Mouse (Mus musculus) embryonic facial prominence, embryonic 11.5 days (tissue): ENCODE data around the gene Ppp1r1a. TPM values are rescaled to one million over a fixed set of nuclear protein-coding genes. Genes with fewer than 3 reads are reported as not detected.

Experiments
- ATAC-seq: fragments of 200-750 bp; cut with Nextera tagmentation; replicated peaks from 2 replicates; pipeline ENCODE4 v1.8.0; 2017; ENCODE audit warnings: low read depth; ENCODE audit not compliant: insufficient number of reproducible peaks, low FRiP score, low TSS enrichment
- DNase-seq: peaks from one replicate; pipeline ENCODE4 v3.0.0-alpha.2; 2015; ENCODE audit warnings: low spot score
- H3K27ac ChIP-seq: fragments of 300-500 bp; sonication (generic); replicated peaks from 2 replicates; pipeline ENCODE4 v1.5.1; 2014; ENCODE audit warnings: mild to moderate bottlenecking, low read depth, low read length, control low read depth
- H3K27me3 ChIP-seq: fragments of 300-500 bp; sonication (generic); 2 replicates; pipeline ENCODE4 v1.6.1; 2014; ENCODE audit warnings: mild to moderate bottlenecking, low read length, moderate library complexity, mixed read lengths; ENCODE audit not compliant: control insufficient read depth, insufficient read depth
- H3K36me3 ChIP-seq: fragments of 300-500 bp; sonication (generic); replicated peaks from 2 replicates; pipeline ENCODE4 v1.6.1; 2014; ENCODE audit warnings: low read depth, mild to moderate bottlenecking, low read length, moderate library complexity, mixed read lengths; ENCODE audit not compliant: control insufficient read depth, insufficient read depth
- H3K4me1 ChIP-seq: fragments of 300-500 bp; sonication (generic); 2 replicates; pipeline ENCODE4 v1.6.1; 2014; ENCODE audit warnings: low read length, mixed read lengths; ENCODE audit not compliant: control insufficient read depth, insufficient read depth
- H3K4me2 ChIP-seq: fragments of 300-500 bp; sonication (generic); 2 replicates; pipeline ENCODE4 v1.6.1; 2014; ENCODE audit warnings: low read depth, mild to moderate bottlenecking, control low read depth, low read length, moderate library complexity
- H3K4me3 ChIP-seq: fragments of 300-500 bp; sonication (generic); 2 replicates; pipeline ENCODE4 v1.5.1; 2014; ENCODE audit warnings: low read depth, low read length, control low read depth
- H3K9ac ChIP-seq: fragments of 300-500 bp; sonication (generic); replicated peaks from 2 replicates; pipeline ENCODE4 v1.6.1; 2014; ENCODE audit warnings: mild to moderate bottlenecking, control low read depth, low read length
- H3K9me3 ChIP-seq: fragments of 300-500 bp; sonication (generic); replicated peaks from 2 replicates; pipeline ENCODE4 v1.6.1; 2016; ENCODE audit warnings: mild to moderate bottlenecking, low read length, inconsistent platforms, mixed read lengths; ENCODE audit not compliant: control insufficient read depth
- WGBS: fragments of 180-500 bp; shearing (Covaris S2); extraction: QIAGEN DNeasy Blood & Tissue Kit; methylation state at CpG from one replicate; pipeline ENCODE4 v1.1.7; 2014; 5-methylcytosine and 5-hydroxymethylcytosine counted together
- polyA plus RNA-seq: library from polyadenylated mRNA; unstranded; fragments of >200 nt; fragmentation: Nextera tagmentation; extraction: Ambion mirVana; gene quantifications from 2 replicates; pipeline ENCODE4 v1.2.1, GENCODE M21; 2014

The Ppp1r1a gene
- polyA plus RNA-seq, 1 experiment from 2014 or later, result 17.6 TPM

DNA sequence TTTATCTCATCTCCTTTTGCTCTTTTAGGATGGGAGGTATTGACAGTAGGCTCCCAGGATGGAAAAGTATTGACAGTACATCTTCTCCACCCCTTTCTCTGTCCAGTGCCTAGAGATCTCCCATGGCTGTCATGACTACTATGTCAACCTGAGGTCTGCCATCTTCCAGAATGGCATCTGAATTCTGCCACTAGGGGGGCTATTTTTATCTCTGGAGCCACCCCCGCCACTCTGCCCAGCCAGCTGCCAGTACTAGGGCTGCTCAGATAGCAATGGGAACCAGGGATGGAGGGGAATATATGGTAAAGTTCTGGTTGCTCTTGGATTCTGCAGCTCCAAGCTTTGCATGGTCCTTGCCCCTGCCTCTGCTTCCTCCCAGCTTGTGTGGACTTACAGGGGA lies 26.2 kb downstream of the Ppp1r1a start:
- 65% methylated on average over 1 of the region's 1 CpGs for WGBS
- Histone ChIP-seq H3K9ac (no peak overlapping the region), H3K27ac (no peak overlapping the region), H3K9me3 (no peaks in the 10 kb centered on the region), H3K4me1 (no peaks in the 10 kb centered on the region), H3K27me3 (no peaks in the 10 kb centered on the region; the same call in 1 of the 2 replicates), H3K4me3 (no peak overlapping the region), H3K4me2 (no peak overlapping the region), H3K36me3 (no peaks in the 10 kb centered on the region)
- ATAC-seq (no peak), DNase-seq (no peak)

DNA sequence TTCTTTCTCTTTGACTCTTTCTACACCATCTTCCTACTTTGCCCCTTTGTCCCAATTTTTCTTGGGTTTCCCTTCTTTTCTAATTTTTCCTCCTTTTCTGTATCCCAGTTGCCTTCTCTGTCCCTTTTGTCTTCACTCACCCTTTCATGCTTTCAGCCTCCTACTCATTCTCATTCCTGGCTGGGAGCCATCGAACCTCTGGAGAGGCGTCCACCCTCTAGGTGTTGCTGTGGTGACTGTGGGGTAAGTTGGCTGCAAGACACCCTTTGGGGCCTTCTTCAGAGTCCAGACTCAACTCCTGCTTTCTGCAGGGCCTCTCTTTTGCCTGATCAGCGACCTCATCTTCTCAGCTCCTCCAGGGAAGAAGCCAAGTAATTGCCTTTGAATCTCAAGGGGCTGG lies 28.5 kb downstream of the Ppp1r1a start:
- peaks cover under 1% of the 10 kb centered on the region; the same call in 1 of the 2 replicates for H3K27me3 ChIP-seq

DNA sequence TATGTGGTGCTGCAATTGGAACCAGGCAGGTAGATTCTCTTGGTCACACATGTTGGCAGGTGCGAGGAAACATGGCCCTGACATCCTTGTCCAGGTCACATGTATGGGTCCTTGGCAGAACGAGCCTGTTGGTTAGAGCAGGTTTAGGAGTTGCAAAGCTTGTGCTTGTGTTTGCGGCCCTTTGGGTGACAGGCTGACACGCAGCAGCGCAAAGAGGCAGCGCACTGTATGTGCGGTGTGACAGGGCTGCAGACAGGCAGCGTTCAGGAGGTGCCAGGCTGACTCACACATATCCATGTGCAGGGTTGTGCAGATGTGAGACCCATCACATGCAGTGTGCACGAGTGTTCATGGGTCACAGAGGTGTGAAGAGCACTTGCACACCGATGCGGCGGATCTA lies 34.1 kb downstream of the Ppp1r1a start:
- no peaks in the 10 kb centered on the region for H3K36me3 ChIP-seq

More for the DNA sequence above, 28.5 kb downstream of the Ppp1r1a start:
- 61% methylated on average over 3 of the region's 3 CpGs for WGBS
- Histone ChIP-seq H3K9me3 (no peaks in the 10 kb centered on the region), H3K27ac (no peak overlapping the region), H3K4me2 (no peak overlapping the region), H3K4me3 (no peak overlapping the region), H3K36me3 (no peaks in the 10 kb centered on the region), H3K9ac (no peak overlapping the region), H3K4me1 (no peaks in the 10 kb centered on the region)
- ATAC-seq (no peak), DNase-seq (no peak)

GRCm38 (mm10) chr15:103503251-103503600 lies 34.6 kb downstream of the Ppp1r1a start:
- no peak for DNase-seq
- Histone ChIP-seq H3K4me2 (peak overlapping the region; percentile 99), H3K27ac (no peak overlapping the region), H3K9me3 (no peaks in the 10 kb centered on the region), H3K4me1 (no peaks in the 10 kb centered on the region; the same call in 1 of the 2 replicates), H3K27me3 (peaks cover 10% of the 10 kb centered on the region), H3K4me3 (peak overlapping the region; percentile 61), H3K9ac (peak overlapping the region; percentile 58), H3K36me3 (no peaks in the 10 kb centered on the region)
- peak; percentile 70 for ATAC-seq
- 0% methylated on average over 14 of the region's 15 CpGs for WGBS

More for the DNA sequence above, 34.1 kb downstream of the Ppp1r1a start:
- peak; percentile 17 for ATAC-seq
- peaks cover 10% of the 10 kb centered on the region for H3K27me3 ChIP-seq
- no peak for DNase-seq
- H3K4me2 ChIP-seq, result peak overlapping the region; percentile 99
- H3K9ac ChIP-seq, result no peak overlapping the region
- H3K4me3 ChIP-seq, result peak overlapping the region; percentile 61
- H3K27ac ChIP-seq, result no peak overlapping the region
- WGBS, result 46% methylated on average over 12 of the region's 12 CpGs
- H3K9me3 ChIP-seq, result no peaks in the 10 kb centered on the region
- no peaks in the 10 kb centered on the region for H3K4me1 ChIP-seq

GRCm38 (mm10) chr15:103502435-103503250 lies 35.2 kb downstream of the Ppp1r1a start, which contains the start of gene Pde1b:
Pde1b (plus strand) TSS chr15:103503034.
- no peaks in the 10 kb centered on the region; the same call in 1 of the 2 replicates for H3K4me1 ChIP-seq
- H3K27me3 ChIP-seq, result peaks cover 10% of the 10 kb centered on the region
- H3K4me2 ChIP-seq, result peak within 1 kb of the TSS; percentile 99
- peak; percentile 61 for DNase-seq
- WGBS, result under 1% methylated on average over 38 of the region's 63 CpGs
- peak within 1 kb of the TSS; percentile 58 for H3K9ac ChIP-seq
- no peaks in the 10 kb centered on the region for H3K36me3 ChIP-seq
- peak; percentile 89 for ATAC-seq
- no peak within 1 kb of the TSS for H3K27ac ChIP-seq
- H3K4me3 ChIP-seq, result peak within 1 kb of the TSS; percentile 61
- no peaks in the 10 kb centered on the region for H3K9me3 ChIP-seq

DNA sequence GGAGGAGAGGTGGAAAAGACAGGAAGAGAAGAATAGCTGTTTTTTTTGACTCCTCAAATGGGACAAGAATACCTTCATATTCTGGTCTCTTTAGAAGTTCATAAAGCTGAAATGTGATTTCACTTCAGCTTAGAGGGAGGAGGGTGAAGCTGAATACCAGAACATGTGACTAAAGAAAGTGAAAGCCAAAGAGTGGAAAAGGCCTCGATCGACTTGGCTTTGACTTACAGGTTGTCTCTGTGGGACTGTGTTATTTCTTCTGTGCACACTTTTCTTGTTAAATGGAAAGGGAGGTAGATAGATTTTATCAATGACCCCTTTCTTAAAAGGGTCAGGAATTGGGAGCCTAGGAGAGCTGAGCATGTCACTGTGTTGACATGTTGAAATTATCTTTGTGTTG lies 36.6 kb downstream of the Ppp1r1a start:
- DNase-seq (no peak), ATAC-seq (no peak)
- Histone ChIP-seq H3K9ac (no peak overlapping the region), H3K36me3 (no peaks in the 10 kb centered on the region), H3K4me2 (no peak overlapping the region), H3K4me3 (no peak overlapping the region), H3K9me3 (no peaks in the 10 kb centered on the region), H3K4me1 (no peaks in the 10 kb centered on the region; the same call in 1 of the 2 replicates), H3K27ac (no peak overlapping the region), H3K27me3 (peaks cover 10% of the 10 kb centered on the region)
- 69% methylated on average over 2 of the region's 2 CpGs for WGBS

GRCm38 (mm10) chr15:103500723-103501122 lies 37.1 kb downstream of the Ppp1r1a start:
- ATAC-seq, result no peak

GRCm38 (mm10) chr15:103498157-103498556 lies 39.6 kb downstream of the Ppp1r1a start:
- Histone ChIP-seq H3K9ac (no peak overlapping the region), H3K4me3 (no peak overlapping the region), H3K27me3 (no peaks in the 10 kb centered on the region; the same call in 1 of the 2 replicates), H3K27ac (no peak overlapping the region), H3K4me2 (no peak overlapping the region), H3K9me3 (no peaks in the 10 kb centered on the region), H3K4me1 (no peaks in the 10 kb centered on the region; the same call in 1 of the 2 replicates), H3K36me3 (no peaks in the 10 kb centered on the region)
- ATAC-seq, result peak; percentile 30; the same call in 1 of the 2 replicates
- peak; percentile 63 for DNase-seq
- 27% methylated on average over 3 of the region's 3 CpGs for WGBS

More at GRCm38 (mm10) chr15:103500723-103501122, 37.1 kb downstream of the Ppp1r1a start:
- WGBS, result 58% methylated on average over 1 of the region's 1 CpGs
- Histone ChIP-seq H3K4me2 (no peak overlapping the region), H3K9ac (no peak overlapping the region), H3K27ac (no peak overlapping the region), H3K4me1 (no peaks in the 10 kb centered on the region; the same call in 1 of the 2 replicates), H3K4me3 (no peak overlapping the region), H3K9me3 (no peaks in the 10 kb centered on the region), H3K27me3 (peaks cover 10% of the 10 kb centered on the region), H3K36me3 (no peaks in the 10 kb centered on the region)
- DNase-seq, result no peak
